Mouse (Mus musculus) heart, postnatal 0 days (tissue): ENCODE data around the gene Myo10. TPM values are rescaled to one million over a fixed set of nuclear protein-coding genes. Genes with fewer than 3 reads are reported as not detected.

Source experiments
- ATAC-seq: fragments of 200-750 bp; cut with Nextera tagmentation; 2 replicates; pipeline ENCODE4 v1.8.0; 2017; ENCODE audit warnings: low read depth, moderate number of reproducible peaks, moderate library complexity; ENCODE audit not compliant: insufficient read depth
- DNase-seq: peaks from one replicate; pipeline ENCODE4 v3.0.0-alpha.2; 2016; ENCODE audit warnings: low spot score
- H3K27ac ChIP-seq: fragments of 300-500 bp; sonication (generic); 2 replicates; pipeline ENCODE4 v1.5.1; 2014; ENCODE audit warnings: low read depth, mild to moderate bottlenecking
- H3K27me3 ChIP-seq: fragments of 300-500 bp; sonication (generic); 2 replicates; pipeline ENCODE4 v1.6.1; 2014; ENCODE audit warnings: low read length, mixed read lengths; ENCODE audit not compliant: control insufficient read depth, insufficient read depth
- H3K36me3 ChIP-seq: fragments of 300-500 bp; sonication (generic); replicated peaks from 2 replicates; pipeline ENCODE4 v1.6.1; 2014; ENCODE audit warnings: low read length, mixed read lengths; ENCODE audit not compliant: control insufficient read depth, insufficient read depth
- H3K4me1 ChIP-seq: fragments of 300-500 bp; sonication (generic); 2 replicates; pipeline ENCODE4 v1.6.1; 2014; ENCODE audit warnings: antibody characterized with exemption; ENCODE audit not compliant: control insufficient read depth, insufficient read depth
- H3K4me2 ChIP-seq: fragments of 300-500 bp; sonication (generic); 2 replicates; pipeline ENCODE4 v1.6.1; 2014; ENCODE audit warnings: low read depth, mild to moderate bottlenecking, low read length, moderate library complexity
- H3K4me3 ChIP-seq: fragments of 300-500 bp; sonication (generic); 2 replicates; pipeline ENCODE4 v1.5.1; 2014; ENCODE audit warnings: low read depth, low read length
- H3K9ac ChIP-seq: fragments of 300-500 bp; sonication (generic); replicated peaks from 2 replicates; pipeline ENCODE4 v1.6.1; 2014; ENCODE audit warnings: low read depth, low read length, mixed read lengths
- H3K9me3 ChIP-seq: fragments of 300-500 bp; sonication (generic); replicated peaks from 2 replicates; pipeline ENCODE4 v1.6.1; 2016; ENCODE audit warnings: low read length; ENCODE audit not compliant: control insufficient read depth
- CTCF ChIP-seq: IDR thresholded peaks from 2 replicates; pipeline ENCODE4 v1.5.1; 2016; ENCODE audit warnings: antibody characterized with exemption, control low read depth, low read depth
- EP300 ChIP-seq: IDR thresholded peaks from 2 replicates; pipeline ENCODE4 v1.6.1; 2016; ENCODE audit warnings: antibody characterized with exemption, low read depth
- WGBS: fragments of 180-500 bp; shearing (Covaris S2); extraction: QIAGEN DNeasy Blood & Tissue Kit; methylation state at CpG from one replicate; pipeline ENCODE4 v1.1.7; 2014; 5-methylcytosine and 5-hydroxymethylcytosine counted together
- polyA plus RNA-seq: library from polyadenylated mRNA; unstranded; fragments of >200 nt; fragmentation: Nextera tagmentation; extraction: Ambion mirVana; gene quantifications from 2 replicates; pipeline ENCODE4 v1.2.1, GENCODE M21; 2015
- total RNA-seq: library from RNA; depleted of rRNA; stranded (reverse); fragments of >200 nt; gene quantifications from 2 replicates; pipeline ENCODE4 v1.2.3, GENCODE M21; 2014; ENCODE audit warnings: low replicate concordance

Gene Myo10
- total and polyA plus RNA-seq, 2 experiments from 2014 or later: 6.2 to 7.6 TPM

GRCm38 (mm10) chr15:25791660-25792353, 169.5 kb downstream of the Myo10 start:
- no peaks in the 10 kb centered on the region for H3K27me3 ChIP-seq
- peak; percentile 38 for DNase-seq

GRCm38 (mm10) chr15:25794123-25794522, 171.8 kb downstream of the Myo10 start:
- no peak for TF ChIP-seq CTCF
- no peak for TF ChIP-seq EP300
- H3K9me3 ChIP-seq: no peaks in the 10 kb centered on the region
- no peaks in the 10 kb centered on the region for H3K4me1 ChIP-seq
- H3K27ac ChIP-seq: no peak overlapping the region
- H3K9ac ChIP-seq: no peak overlapping the region
- no peak for ATAC-seq
- no peaks in the 10 kb centered on the region for H3K27me3 ChIP-seq
- H3K4me2 ChIP-seq: no peak overlapping the region
- 86% methylated on average over 8 of the region's 8 CpGs for WGBS
- H3K4me3 ChIP-seq: no peak overlapping the region
- no peak for DNase-seq
- H3K36me3 ChIP-seq: peaks cover 47% of the 10 kb centered on the region

More at GRCm38 (mm10) chr15:25791660-25792353, 169.5 kb downstream of the Myo10 start:
- Histone ChIP-seq H3K4me1 (no peaks in the 10 kb centered on the region), H3K9me3 (no peaks in the 10 kb centered on the region), H3K4me3 (no peak overlapping the region), H3K36me3 (peaks cover 50% of the 10 kb centered on the region), H3K9ac (no peak overlapping the region), H3K27ac (peak overlapping the region; percentile 44), H3K4me2 (no peak overlapping the region)
- 67% methylated on average over 8 of the region's 8 CpGs for WGBS
- peak; percentile 76 for ATAC-seq
- TF ChIP-seq EP300 (no peak), CTCF (peak; percentile 50)

GRCm38 (mm10) chr15:25795496-25795895, 173.2 kb downstream of the Myo10 start:
- no peak for TF ChIP-seq EP300
- TF ChIP-seq CTCF: no peak
- no peak overlapping the region for H3K9ac ChIP-seq
- ATAC-seq: no peak

GRCm38 (mm10) chr15:25796353-25796752, 174.0 kb downstream of the Myo10 start:
- H3K27ac ChIP-seq: no peak overlapping the region
- H3K36me3 ChIP-seq: peaks cover 59% of the 10 kb centered on the region
- no peaks in the 10 kb centered on the region for H3K27me3 ChIP-seq
- H3K9ac ChIP-seq: no peak overlapping the region
- DNase-seq: peak; percentile 49
- ATAC-seq: no peak
- H3K4me1 ChIP-seq: no peaks in the 10 kb centered on the region
- H3K4me2 ChIP-seq: no peak overlapping the region
- TF ChIP-seq EP300 (no peak), CTCF (peak; percentile 86)
- H3K9me3 ChIP-seq: no peaks in the 10 kb centered on the region
- no peak overlapping the region for H3K4me3 ChIP-seq
- 56% methylated on average over 3 of the region's 3 CpGs for WGBS

More at GRCm38 (mm10) chr15:25795496-25795895, 173.2 kb downstream of the Myo10 start:
- peaks cover 51% of the 10 kb centered on the region for H3K36me3 ChIP-seq
- DNase-seq: no peak
- no peak overlapping the region for H3K27ac ChIP-seq
- H3K27me3 ChIP-seq: no peaks in the 10 kb centered on the region
- H3K9me3 ChIP-seq: no peaks in the 10 kb centered on the region
- WGBS: 94% methylated on average over 9 of the region's 9 CpGs
- no peak overlapping the region for H3K4me3 ChIP-seq
- no peak overlapping the region for H3K4me2 ChIP-seq
- no peaks in the 10 kb centered on the region for H3K4me1 ChIP-seq

- TF ChIP-seq CTCF: no peak
- no peak for TF ChIP-seq EP300
- Histone ChIP-seq H3K36me3 (peaks cover 62% of the 10 kb centered on the region), H3K4me1 (no peaks in the 10 kb centered on the region), H3K9me3 (no peaks in the 10 kb centered on the region), H3K4me3 (no peak overlapping the region), H3K27me3 (no peaks in the 10 kb centered on the region), H3K9ac (no peak overlapping the region), H3K4me2 (no peak overlapping the region), H3K27ac (no peak overlapping the region)
- DNase-seq (no peak), ATAC-seq (no peak)
- WGBS: 85% methylated on average over 8 of the region's 8 CpGs
Measured at GRCm38 (mm10) chr15:25797179-25797578, 174.9 kb downstream of the Myo10 start.

- Histone ChIP-seq H3K27me3 (no peaks in the 10 kb centered on the region), H3K27ac (no peak overlapping the region), H3K4me3 (no peak overlapping the region), H3K36me3 (peaks cover 69% of the 10 kb centered on the region), H3K4me2 (no peak overlapping the region), H3K4me1 (no peaks in the 10 kb centered on the region), H3K9me3 (no peaks in the 10 kb centered on the region), H3K9ac (no peak overlapping the region)
- 79% methylated on average over 1 of the region's 1 CpGs for WGBS
- ATAC-seq: no peak
- TF ChIP-seq CTCF: no peak
- DNase-seq: no peak
Measured at GRCm38 (mm10) chr15:25797888-25798287, 175.6 kb downstream of the Myo10 start.
